Mouse (Mus musculus) heart, adult 2 months (tissue): ENCODE results near the gene Gm9821.

Experiments used
- CTCF ChIP-seq: fragments of 200-600 bp; IDR thresholded peaks from 2 replicates; pipeline ENCODE4 v1.8.1; 2022; ENCODE audit warnings: antibody characterized with exemption, mild to moderate bottlenecking, moderate library complexity
- POLR2A ChIP-seq: fragments of 200-500 bp; IDR thresholded peaks from 2 replicates; pipeline ENCODE4 v1.6.1; 2011; ENCODE audit warnings: mild to moderate bottlenecking, low read depth, low read length, control low read depth; ENCODE audit not compliant: insufficient read depth

DNA sequence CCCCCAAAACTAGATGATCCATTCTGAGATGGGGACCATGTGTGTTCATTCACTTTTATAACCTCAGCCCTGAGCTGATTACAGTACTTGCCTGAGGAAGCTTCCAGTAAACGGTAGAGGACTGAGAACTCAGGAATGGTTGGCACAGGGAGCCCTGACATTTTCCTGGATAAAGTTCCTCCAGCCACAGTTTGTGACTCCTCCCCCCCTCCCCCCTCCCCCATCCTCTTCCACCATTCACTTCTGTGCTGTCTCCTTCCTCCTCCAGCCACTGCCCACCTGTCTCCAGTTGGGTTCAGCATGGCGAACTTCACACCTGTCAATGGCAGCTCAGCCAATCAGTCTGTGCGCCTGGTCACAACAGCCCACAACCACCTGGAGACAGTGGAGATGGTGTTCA, 18.6 kb upstream of the Gm9821 start, which contains the start of gene Chrm4:
- TF ChIP-seq POLR2A: no peak
- TF ChIP-seq CTCF: no peak
